Mouse (Mus musculus) spleen, adult 2 months (tissue): ENCODE data around the gene Fut8. TPM values are rescaled to one million over a fixed set of nuclear protein-coding genes. Genes with fewer than 3 reads are reported as not detected.
"Not testable (repeated sequence)": the region's sequence is repeated elsewhere in the genome, so short reads cannot be mapped to it uniquely, and the experiment has no call there.

ENCODE experiments used
- DNase-seq, 2 experiments: peaks; one replicate each; pipeline versions ENCODE4 v3.0.0 to v3.0.0-alpha.2; 2012 to 2021; ENCODE audit warnings: low spot score in 2 of 2, low read depth in 1 of 2
- H3K27ac ChIP-seq: fragments of 200-500 bp; 2 replicates; pipeline ENCODE4 v1.5.1; 2012; ENCODE audit warnings: low read length, inconsistent platforms; ENCODE audit not compliant: insufficient read depth
- H3K27me3 ChIP-seq: fragments of 200-500 bp; 2 replicates; pipeline ENCODE4 v1.6.1; 2012; ENCODE audit warnings: mild to moderate bottlenecking, moderate library complexity, low read length, inconsistent platforms; ENCODE audit not compliant: control insufficient read depth, insufficient read depth
- H3K36me3 ChIP-seq: fragments of 200-500 bp; 2 replicates; pipeline ENCODE4 v1.6.1; 2012; ENCODE audit warnings: mild to moderate bottlenecking, low read length, inconsistent platforms; ENCODE audit not compliant: control insufficient read depth, insufficient read depth
- H3K4me1 ChIP-seq: fragments of 200-500 bp; 2 replicates; pipeline ENCODE4 v1.6.1; 2011; ENCODE audit warnings: inconsistent platforms; ENCODE audit not compliant: control insufficient read depth, insufficient read depth, insufficient read length
- H3K4me3 ChIP-seq: fragments of 200-500 bp; 2 replicates; pipeline ENCODE4 v1.5.1; 2011; ENCODE audit warnings: mild to moderate bottlenecking, inconsistent platforms; ENCODE audit not compliant: insufficient read depth, insufficient read length; ENCODE audit errors: extremely low read depth
- CTCF ChIP-seq: fragments of 200-500 bp; IDR thresholded peaks from 2 replicates; pipeline ENCODE4 v1.5.1; 2011; ENCODE audit warnings: mild to moderate bottlenecking, inconsistent platforms; ENCODE audit not compliant: insufficient read depth, insufficient read length, insufficient replicate concordance; ENCODE audit errors: extremely low read depth
- POLR2A ChIP-seq: fragments of 200-500 bp; IDR thresholded peaks from 2 replicates; pipeline ENCODE4 v1.6.1; 2011; ENCODE audit warnings: low read depth, low read length, inconsistent platforms
- WGBS: fragments of 180-500 bp; shearing (Covaris S2); methylation state at CpG from one replicate; pipeline ENCODE4 v1.1.7; 2018; 5-methylcytosine and 5-hydroxymethylcytosine counted together
- polyA plus RNA-seq: library from polyadenylated mRNA; depleted of rRNA; stranded (reverse); fragments of >200 nt; gene quantifications from 2 replicates; pipeline ENCODE4 v1.2.3, GENCODE M21; 2012

Fut8 gene
- polyA plus RNA-seq, 1 experiment, result 4.0 TPM

DNA sequence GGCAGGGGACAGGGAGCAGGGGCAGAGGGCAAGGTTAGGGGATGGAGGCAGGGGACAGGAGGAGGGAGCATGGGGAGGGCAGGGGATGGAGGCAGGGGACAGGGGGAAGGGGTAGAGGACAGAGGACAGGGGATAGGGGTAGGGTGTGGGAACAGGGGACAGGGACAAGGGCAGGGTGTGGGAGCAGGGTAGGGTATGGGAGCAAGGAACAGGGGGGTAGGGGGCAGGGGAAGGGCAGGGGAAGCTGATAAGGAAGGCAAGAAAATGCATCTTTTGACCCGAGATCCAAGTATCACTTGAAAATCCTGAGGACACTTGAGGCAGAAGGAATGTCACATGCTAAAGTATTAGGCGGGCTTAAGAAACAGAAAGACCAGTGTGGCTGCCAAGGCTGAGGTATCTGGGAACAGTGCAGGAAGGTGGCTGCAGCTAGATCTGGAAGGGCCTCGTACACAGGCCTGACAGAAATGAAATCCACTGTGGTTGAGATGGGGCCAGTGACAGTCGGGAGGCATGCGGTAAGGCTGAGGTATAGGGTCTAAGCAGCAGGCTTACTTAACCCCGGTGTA lies 281.7 kb downstream of the Fut8 start:
- no peak for TF ChIP-seq POLR2A
- TF ChIP-seq CTCF, result no peak
- no peaks in the 10 kb centered on the region for H3K27me3 ChIP-seq
- no peaks in the 10 kb centered on the region; the same call in 1 of the 2 replicates for H3K4me1 ChIP-seq
- no peak overlapping the region for H3K4me3 ChIP-seq
- no peak overlapping the region for H3K27ac ChIP-seq
- WGBS, result 80% methylated on average over 6 of the region's 6 CpGs
- no peaks in the 10 kb centered on the region for H3K36me3 ChIP-seq
- no peak for DNase-seq

- H3K27ac ChIP-seq, H3K4me3 ChIP-seq, DNase-seq, H3K4me1 ChIP-seq, H3K36me3 ChIP-seq, H3K27me3 ChIP-seq: not testable (repeated sequence)
- 19% methylated on average over 4 of the region's 4 CpGs for WGBS
These were observed 286.1 kb downstream of the Fut8 start for GRCm38 (mm10) chr12:77524014-77524413.
